Mouse (Mus musculus) cerebellum, adult 2 months (tissue): ENCODE results near the gene Rnf39.

Source experiments
- CTCF ChIP-seq: fragments of 200-500 bp; IDR thresholded peaks from 2 replicates; pipeline ENCODE4 v1.5.1; 2011; ENCODE audit warnings: low read depth, mild to moderate bottlenecking, control low read depth, low read length, moderate library complexity, borderline replicate concordance; ENCODE audit not compliant: insufficient read depth
- POLR2A ChIP-seq: fragments of 200-500 bp; IDR thresholded peaks from 2 replicates; pipeline ENCODE4 v1.6.1; 2011; ENCODE audit warnings: low read length, control low read depth, borderline replicate concordance; ENCODE audit not compliant: insufficient read depth

DNA sequence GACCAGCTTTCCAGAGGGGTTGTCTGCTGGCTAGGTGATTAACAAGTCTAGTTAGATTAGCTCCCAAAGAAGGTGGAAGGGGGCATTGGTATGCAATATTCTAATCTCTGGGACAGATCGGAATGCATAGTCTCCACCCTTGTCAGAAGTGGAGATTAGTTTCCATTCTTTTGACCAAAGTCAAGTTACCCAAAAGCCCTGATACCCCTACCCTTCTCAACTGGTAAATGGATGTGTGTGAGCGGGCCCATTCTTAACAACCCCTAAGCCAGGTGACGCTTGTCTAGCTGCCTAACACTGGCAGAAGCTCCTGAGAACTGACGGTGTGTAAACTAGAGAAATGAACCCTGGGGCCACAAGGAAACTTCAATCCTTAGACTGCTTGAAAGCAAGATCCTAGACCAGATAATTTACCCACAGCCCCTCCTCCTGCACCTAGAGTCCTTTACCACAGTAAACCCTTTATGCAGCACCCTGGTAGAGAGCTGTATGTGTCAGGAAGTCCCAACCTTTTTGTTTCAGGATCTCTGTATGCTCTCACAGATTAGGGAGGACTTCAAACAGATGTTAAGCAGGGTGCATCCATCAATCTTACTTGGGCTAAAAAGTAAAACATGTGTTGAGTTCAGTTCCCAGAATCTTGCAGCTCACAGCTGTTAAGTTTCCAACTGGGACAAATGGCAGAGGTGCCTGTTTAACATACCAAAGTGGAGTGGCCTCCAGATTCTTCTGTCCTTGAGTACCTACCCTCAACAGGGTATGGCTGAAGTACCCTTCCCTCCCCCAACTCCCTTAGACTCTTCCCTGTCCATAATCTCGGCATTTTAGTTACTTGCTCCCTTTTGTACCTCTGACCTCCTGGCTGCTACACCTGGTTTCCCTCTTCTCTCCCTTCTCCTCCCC lies 39.8 kb downstream of the Rnf39 start:
- TF ChIP-seq POLR2A (no peak), CTCF (no peak)
